Mouse (Mus musculus): ENCODE measurements around the gene Fam126a. TPM values are rescaled to one million over a fixed set of nuclear protein-coding genes. Genes with fewer than 3 reads are reported as not detected.

Gene Fam126a
- polyA plus RNA-seq, 1 experiment: 2.9 TPM

DNA sequence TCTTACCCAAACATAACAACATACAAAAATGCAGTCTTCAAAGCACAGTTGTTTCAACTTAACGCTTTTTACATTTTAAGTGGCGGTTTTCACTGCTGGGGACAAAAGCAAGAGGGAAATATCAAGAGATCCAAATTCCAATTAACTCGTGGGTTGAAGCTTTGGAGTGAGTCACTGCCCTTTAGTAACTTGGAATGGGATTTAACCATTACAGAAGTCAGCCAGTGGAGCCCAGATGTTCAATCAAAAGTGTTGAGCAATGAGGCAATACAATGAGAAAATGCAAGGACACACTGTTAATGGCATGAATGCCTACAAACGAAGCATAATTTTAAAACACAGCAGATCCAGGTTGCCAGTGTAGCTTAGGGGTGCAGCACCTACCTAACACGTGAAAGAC, 8.8 kb downstream of the Fam126a start:
- no peak for TF ChIP-seq GATA1 (IDR thresholded peaks at IDR 0.05; ENCODE audit: low read length)

DNA sequence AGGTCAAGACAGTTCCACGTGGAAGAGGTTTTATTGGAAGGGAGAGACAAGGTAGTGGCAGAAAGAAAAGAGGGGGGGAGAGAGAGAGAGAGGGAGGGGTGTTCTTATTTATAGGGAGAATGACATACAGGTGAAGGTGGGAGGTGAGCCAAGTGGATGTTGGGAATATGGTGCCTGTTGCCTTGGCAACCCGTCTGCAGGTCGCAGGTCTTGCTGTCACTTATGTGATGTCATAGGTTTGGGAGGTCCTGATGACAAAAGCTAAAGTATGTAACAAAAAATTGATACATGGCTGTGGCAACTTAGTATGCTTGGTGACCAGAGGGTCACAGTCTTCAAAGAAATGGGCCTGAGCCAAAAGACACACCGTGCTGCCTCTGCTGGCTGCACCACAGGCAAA, 10.1 kb downstream of the Fam126a start:
- TF ChIP-seq GATA1 (IDR thresholded peaks at IDR 0.05; ENCODE audit: low read length): no peak

DNA sequence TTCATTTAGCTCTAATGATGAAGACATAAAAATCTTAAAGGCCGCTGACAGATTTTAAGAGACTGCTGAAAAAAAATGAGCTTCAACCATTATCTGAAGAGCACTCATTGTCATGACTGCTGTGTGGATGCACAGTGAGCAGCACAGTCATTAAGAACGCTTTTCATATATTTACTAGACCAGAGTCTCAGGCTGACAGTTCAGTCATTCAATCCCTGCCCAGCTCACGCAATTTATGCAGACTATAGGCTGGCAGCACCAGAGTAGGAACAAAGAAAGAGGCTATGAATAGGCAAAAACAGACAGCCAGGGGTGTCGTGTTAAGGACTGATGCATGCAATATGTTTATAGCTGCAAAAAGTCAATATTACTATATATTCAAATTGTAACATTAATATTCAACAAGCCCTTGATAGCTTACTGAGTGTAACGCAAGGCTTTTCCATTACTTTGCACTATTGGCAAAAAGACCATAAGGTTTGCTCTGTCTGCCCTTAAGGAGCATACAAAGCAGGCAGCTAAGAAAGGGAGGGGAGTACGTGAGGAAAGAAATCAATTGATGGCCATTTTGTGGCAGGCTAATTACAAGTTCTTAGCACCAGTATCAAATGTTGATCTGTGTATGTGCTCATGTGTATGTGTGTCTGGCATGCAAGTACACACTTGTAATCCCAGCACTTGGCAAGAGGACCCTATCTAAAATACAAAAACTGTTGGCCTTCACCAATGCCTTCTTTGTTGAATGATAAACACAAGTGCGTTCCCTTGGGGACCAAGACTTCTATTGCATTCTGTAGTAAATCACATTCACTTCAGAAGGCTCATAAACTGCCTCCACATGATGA, 10.9 kb downstream of the Fam126a start:
- no peak for TF ChIP-seq GATA1 (IDR thresholded peaks at IDR 0.05; ENCODE audit: low read length)

DNA sequence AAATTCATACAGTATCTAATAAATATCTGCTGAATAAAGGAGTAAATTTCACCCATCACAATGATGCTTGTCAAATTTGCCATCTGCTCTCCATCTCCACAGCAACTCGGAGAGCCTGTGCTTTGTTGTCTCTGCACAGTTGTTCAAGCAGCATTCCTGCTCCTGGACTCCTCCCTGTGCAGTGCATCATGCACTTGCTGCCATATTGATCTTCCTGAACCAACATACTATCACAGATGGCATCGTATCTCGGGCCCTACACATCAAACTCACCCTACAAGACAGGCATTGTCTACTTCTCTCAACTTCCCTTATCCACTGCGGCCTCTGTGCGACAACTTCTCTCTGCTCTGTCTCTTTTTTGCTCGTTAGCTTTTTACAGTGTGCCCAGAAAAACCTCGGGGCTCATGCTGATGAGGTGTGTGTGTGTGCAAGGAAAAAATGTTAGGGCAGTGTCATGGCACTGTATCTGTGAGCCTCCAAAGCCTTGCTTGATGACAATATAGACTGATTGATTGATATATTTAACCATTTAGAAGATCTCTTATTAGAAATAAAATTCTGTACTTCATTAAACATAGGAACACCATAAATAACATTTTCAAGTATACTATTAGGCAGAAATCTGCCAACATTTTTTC, 11.7 kb downstream of the Fam126a start:
- TF ChIP-seq GATA1 (IDR thresholded peaks at IDR 0.05; ENCODE audit: low read length): no peak

DNA sequence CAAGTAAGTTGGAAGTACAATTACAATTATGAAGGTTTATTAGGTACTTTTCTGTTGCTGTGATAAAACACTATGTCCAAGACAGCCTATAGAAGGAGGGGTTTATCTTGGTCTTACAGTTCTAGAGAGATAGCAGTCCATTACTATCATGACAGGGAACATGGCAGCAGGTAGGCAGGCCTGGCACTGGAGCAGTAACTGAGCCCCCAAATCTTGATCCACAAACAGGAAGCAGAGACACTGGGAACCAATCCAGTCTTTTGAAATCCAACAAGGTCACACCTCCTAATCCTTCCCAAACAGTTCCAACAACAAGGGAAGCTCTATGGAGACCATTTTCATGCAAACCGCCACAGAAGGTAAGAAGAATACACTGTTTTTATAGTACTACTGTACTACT, 13.6 kb downstream of the Fam126a start:
- TF ChIP-seq GATA1 (IDR thresholded peaks at IDR 0.05; ENCODE audit: low read length): no peak

DNA sequence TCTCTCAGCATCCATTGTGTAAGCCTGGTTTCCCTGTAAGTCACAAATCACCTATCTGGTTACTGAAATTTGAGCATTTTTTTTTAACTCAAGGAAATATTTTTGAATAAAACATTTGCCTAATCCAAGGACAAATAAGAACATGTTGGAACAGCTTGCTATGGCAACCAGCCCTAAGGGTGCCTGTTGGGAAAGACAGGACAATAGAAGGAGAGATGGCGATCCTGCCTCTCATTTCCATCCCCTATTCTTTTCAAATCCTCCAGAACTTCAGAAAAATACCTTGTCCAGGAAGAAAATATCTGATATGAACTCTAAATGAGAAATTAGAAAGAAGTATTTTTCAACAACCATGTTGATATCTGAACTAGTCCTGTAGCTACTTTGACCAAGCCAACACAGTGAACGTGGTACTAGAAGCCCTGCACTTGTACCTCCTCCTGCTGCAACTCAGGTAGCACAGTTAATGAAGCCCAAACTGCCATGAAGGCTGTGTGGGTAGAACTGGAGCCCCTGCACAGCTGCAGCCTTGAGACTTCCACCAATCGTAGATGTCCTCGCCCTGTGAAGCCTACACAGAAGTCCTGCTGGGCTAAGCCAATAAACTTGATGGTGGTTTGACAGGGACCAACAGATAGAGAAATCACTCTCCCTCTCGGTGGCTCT, 17.0 kb downstream of the Fam126a start:
- TF ChIP-seq GATA1 (IDR thresholded peaks at IDR 0.05; ENCODE audit: low read length): no peak

DNA sequence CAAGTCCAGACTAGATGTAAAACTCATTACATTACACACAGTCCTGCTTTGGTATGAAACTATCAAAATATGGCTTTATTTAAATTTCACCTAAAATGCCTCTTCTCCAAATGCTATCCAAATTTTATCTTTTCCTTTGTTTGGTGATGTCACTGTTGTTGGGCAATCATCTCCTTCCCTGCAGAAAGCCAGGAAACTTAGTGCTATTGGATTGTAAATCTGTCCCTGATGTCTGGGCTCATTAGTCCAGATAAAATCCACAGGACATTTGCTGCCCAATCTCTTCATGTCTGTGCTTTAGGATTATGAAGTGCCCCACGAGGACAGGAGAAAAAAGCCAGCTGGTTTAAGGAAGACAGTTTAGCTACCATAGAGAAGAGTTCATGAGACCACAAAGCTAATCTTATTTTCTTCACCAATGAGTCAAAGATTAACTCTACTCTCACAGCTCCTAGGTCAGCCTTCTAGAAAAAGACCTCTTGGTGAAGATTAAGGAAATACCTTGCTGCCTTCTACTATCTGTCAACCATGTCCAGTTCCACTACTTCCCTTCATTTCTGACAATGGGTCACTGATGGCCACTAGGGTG, 31.3 kb downstream of the Fam126a start:
- TF ChIP-seq GATA1 (IDR thresholded peaks at IDR 0.05; ENCODE audit: low read length): no peak

DNA sequence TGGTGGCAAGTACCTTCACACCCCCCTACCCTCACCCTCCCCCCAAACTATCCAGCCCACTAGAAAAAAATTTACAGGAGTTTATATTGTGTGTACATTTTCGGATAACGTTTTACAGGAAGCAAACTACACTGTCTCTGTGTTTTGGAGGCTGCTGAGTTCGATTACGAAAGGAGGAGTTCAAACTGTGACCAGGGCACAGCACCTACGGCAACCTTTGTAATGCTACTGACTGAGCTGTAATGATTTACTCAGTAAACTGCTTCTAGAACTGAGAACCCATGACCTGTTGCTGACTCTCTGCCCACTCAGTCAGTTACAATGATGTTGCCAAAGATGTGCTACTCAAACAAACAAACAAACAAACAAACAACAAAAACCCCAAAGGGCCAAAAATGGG, 34.5 kb downstream of the Fam126a start:
- TF ChIP-seq GATA1 (IDR thresholded peaks at IDR 0.05; ENCODE audit: low read length): no peak

DNA sequence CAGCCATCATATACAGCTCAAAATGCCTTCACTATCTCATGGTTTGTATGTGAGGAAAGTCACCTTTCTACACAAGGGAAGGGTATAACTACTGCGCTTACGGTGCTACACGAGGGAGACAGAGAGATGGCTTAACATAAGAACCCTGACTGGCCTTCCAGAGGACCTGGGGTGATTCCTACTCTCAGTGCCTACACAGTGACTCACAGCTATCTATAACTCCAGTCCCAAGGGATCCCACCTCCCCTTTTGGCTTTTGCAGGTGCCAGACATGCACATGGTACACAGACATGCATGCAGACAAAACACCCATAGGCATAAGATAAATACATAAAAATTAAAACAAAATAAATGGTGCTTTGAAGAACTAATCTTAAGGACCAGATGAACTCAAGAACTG, 35.6 kb downstream of the Fam126a start:
- TF ChIP-seq GATA1 (IDR thresholded peaks at IDR 0.05; ENCODE audit: low read length): no peak

DNA sequence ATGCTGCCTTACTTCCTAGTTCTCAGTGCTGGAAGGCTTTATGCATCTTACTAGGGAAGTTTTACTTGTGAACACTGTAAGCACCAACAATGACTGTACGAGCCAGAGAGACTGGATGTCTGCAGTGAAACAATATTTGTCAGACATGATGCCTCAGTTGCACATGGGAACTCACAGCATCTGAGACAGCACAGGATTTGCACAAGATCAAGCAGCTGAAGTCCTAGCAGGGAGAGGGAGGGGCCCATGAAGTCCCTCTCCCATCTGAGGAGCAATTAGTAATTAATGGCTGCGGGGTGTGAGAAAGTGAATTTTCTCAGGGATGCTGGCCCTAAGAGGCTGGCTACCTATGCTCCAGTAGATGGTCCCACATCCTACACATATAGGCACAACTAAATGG, 36.3 kb downstream of the Fam126a start:
- no peak for TF ChIP-seq GATA1 (IDR thresholded peaks at IDR 0.05; ENCODE audit: low read length)

DNA sequence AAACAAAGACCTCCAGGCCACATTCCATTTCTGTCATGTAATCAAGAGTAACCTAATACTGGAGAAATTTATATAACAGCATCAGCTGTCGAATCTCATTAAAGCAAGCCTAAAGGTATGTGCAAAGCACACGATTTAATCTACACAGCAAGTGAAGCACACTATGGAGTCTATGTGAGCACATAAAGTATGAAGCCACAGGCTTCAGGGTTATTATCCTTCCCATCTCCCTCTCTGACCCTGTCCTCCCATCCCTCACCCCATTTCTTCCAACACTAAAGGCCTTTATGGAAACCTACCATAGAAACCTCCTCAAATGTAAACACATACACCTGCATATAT, 37.0 kb downstream of the Fam126a start:
- no peak for TF ChIP-seq GATA1 (IDR thresholded peaks at IDR 0.05; ENCODE audit: low read length)

DNA sequence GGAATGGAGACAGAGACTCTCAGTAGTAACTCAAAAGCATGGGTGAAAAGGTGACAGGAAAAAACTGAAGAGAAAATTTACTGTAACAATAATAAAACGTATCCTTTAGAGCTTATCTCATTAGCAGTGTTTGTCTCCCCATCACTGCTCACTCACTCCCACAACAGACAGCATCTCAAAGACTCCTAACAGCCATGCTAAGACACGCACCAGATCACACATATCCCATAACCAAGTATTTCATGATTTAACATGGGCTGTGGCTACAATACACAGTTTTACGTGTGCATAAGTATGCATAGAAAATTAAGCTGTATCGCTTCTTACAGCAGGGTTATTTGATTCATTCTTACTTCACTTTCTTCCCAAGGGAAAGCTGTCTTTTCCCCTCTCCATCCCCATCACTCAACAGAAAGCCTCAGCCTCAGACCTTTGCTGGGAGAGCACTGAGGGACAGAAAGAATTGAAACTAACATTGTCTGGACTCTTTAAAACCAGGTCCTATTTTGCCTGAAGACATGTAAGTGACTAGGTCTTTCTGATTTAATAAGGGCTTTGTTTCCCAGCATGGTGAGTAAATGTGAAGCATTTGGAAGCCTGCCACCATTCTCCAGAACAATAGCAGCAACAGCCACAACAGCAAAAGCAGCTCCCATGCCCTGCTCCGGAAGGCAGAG, 37.5 kb downstream of the Fam126a start:
- no peak for TF ChIP-seq GATA1 (IDR thresholded peaks at IDR 0.05; ENCODE audit: low read length)

DNA sequence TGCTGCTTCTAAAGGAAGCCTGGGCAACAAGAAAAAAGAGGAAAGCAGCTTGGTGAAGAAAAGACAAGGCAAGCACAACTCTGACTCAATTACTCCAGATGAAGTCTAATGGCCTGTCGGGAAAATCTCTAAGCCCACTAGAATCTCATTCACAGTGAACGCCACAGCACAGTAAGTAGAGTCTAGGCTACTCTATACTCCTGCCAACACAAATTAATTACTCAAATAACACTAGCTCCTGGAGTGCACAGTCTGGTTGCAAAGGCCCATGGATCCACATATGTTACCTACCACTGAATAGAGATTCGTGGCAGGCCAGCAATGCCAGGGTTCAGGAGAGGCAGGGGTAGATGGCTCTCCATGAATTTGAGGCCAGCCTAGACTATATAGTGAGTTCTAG, 40.5 kb downstream of the Fam126a start:
- TF ChIP-seq GATA1 (IDR thresholded peaks at IDR 0.05; ENCODE audit: low read length): no peak

DNA sequence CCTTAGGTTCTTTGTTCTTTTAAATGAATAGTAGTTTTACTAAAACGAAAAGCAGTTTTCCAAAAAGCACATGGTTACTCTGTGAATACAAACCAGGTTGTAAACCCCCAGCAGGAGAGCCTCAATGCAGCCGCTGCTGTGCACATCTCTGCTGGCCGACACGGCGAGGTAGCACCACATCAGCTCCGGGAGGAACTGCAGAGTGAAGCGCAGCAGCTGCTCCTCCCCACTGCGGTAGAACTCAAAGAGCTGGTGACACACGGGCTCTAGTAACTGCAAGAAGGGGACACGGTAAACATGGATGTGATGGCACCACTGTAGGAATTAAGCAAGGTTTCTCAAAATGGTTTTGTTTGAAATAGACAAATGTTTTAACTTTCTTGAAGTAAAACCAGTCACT, 42.7 kb downstream of the Fam126a start:
- TF ChIP-seq GATA1 (IDR thresholded peaks at IDR 0.05; ENCODE audit: low read length): no peak

DNA sequence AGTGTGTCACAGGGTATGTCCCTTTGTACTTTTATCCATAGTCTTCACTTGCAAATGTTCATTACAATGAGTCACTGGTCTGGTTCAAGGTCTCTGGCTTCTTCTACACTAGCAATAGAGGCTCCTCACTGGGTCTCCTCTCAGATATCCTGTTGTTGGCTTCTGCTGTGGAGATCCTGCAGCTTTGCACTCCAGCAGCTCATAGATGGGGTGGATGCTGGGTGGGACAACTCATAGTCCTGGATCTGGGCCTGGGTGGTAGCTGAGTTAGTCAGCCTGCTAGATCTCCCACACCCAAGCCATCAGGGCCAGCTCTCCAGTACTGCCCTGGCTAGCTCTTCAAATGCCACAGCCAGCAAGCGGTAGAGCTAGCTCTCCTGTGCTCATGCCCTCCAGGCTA, 48.4 kb downstream of the Fam126a start:
- no peak for TF ChIP-seq GATA1 (IDR thresholded peaks at IDR 0.05; ENCODE audit: low read length)

DNA sequence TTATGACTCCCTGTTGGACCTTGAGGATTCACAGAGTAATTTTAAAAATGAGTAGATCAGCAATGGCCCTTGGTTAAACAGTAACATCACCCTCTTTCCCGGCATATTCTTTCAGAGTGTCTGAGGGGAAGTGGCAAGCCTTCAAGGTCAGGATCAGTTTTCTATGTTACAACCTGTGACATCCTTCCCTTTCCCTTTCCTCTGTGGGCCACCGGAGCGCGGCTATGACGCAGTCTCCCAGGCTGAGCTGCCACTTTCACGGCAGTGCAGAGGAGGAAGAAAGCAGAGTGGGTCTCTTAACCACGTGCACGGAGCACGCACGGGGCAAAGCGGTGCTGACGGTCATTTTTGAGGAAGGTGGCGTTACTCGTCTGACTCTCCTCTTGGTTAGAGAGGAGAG, 52.0 kb downstream of the Fam126a start:
- TF ChIP-seq GATA1 (IDR thresholded peaks at IDR 0.05; ENCODE audit: low read length): no peak

Data from G1E-ER4 (cell line).